Mouse (Mus musculus) hindbrain, embryonic 11.5 days (tissue): ENCODE measurements around the gene Lrp5. TPM values are rescaled to one million over a fixed set of nuclear protein-coding genes. Genes with fewer than 3 reads are reported as not detected.
"Not testable (repeated sequence)": the region's sequence is repeated elsewhere in the genome, so short reads cannot be mapped to it uniquely, and the experiment has no call there.

Experiments
- ATAC-seq: fragments of 200-750 bp; cut with Nextera tagmentation; 2 replicates; pipeline ENCODE4 v1.8.0; 2017; ENCODE audit warnings: mild to moderate bottlenecking, moderate TSS enrichment, moderate library complexity; ENCODE audit not compliant: low FRiP score
- DNase-seq: peaks from one replicate; pipeline ENCODE4 v3.0.0-alpha.2; 2015; ENCODE audit warnings: low spot score
- H3K27ac ChIP-seq: fragments of 300-500 bp; sonication (generic); 2 replicates; pipeline ENCODE4 v1.5.1; 2014; ENCODE audit warnings: mild to moderate bottlenecking, low read depth, low read length
- H3K27me3 ChIP-seq: fragments of 300-500 bp; sonication (generic); 2 replicates; pipeline ENCODE4 v1.6.1; 2014; ENCODE audit warnings: mild to moderate bottlenecking, low read length, moderate library complexity, mixed read lengths; ENCODE audit not compliant: control insufficient read depth, insufficient read depth
- H3K36me3 ChIP-seq: fragments of 300-500 bp; sonication (generic); 2 replicates; pipeline ENCODE4 v1.6.1; 2014; ENCODE audit warnings: mild to moderate bottlenecking, low read length, moderate library complexity, mixed read lengths; ENCODE audit not compliant: control insufficient read depth, insufficient read depth
- H3K4me1 ChIP-seq: fragments of 300-500 bp; sonication (generic); replicated peaks from 2 replicates; pipeline ENCODE4 v1.6.1; 2014; ENCODE audit warnings: low read length, mixed read lengths; ENCODE audit not compliant: control insufficient read depth, insufficient read depth
- H3K4me2 ChIP-seq: fragments of 300-500 bp; sonication (generic); replicated peaks from 2 replicates; pipeline ENCODE4 v1.6.1; 2014; ENCODE audit warnings: mild to moderate bottlenecking, low read depth, low read length
- H3K4me3 ChIP-seq: fragments of 300-500 bp; sonication (generic); 2 replicates; pipeline ENCODE4 v1.5.1; 2014; ENCODE audit warnings: low read depth, low read length
- H3K9ac ChIP-seq: fragments of 300-500 bp; sonication (generic); 2 replicates; pipeline ENCODE4 v1.6.1; 2014; ENCODE audit warnings: low read depth, low read length
- H3K9me3 ChIP-seq: fragments of 300-500 bp; sonication (generic); 2 replicates; pipeline ENCODE4 v1.6.1; 2016; ENCODE audit warnings: low read length; ENCODE audit not compliant: control insufficient read depth
- WGBS: fragments of 180-500 bp; shearing (Covaris S2); extraction: QIAGEN DNeasy Blood & Tissue Kit; methylation state at CpG from one replicate; pipeline ENCODE4 v1.1.7; 2014; 5-methylcytosine and 5-hydroxymethylcytosine counted together
- polyA plus RNA-seq: library from polyadenylated mRNA; unstranded; fragments of >200 nt; fragmentation: Nextera tagmentation; extraction: Ambion mirVana; gene quantifications from 2 replicates; pipeline ENCODE4 v1.2.1, GENCODE M21; 2014

Gene Lrp5
- polyA plus RNA-seq, 1 experiment from 2014 or later, result 5.1 TPM

- Histone ChIP-seq H3K4me2 (no peak overlapping the region), H3K4me3 (no peak overlapping the region), H3K4me1 (no peaks in the 10 kb centered on the region), H3K9me3 (no peaks in the 10 kb centered on the region), H3K36me3 (peaks cover 2% of the 10 kb centered on the region; the same call in 1 of the 2 replicates), H3K27ac (no peak overlapping the region), H3K9ac (no peak overlapping the region), H3K27me3 (no peaks in the 10 kb centered on the region)
- 67% methylated on average over 13 of the region's 13 CpGs for WGBS
- DNase-seq, result no peak
- no peak for ATAC-seq
Measured at GRCm38 (mm10) chr19:3669100-3669499, 17.3 kb downstream of the Lrp5 start.

DNA sequence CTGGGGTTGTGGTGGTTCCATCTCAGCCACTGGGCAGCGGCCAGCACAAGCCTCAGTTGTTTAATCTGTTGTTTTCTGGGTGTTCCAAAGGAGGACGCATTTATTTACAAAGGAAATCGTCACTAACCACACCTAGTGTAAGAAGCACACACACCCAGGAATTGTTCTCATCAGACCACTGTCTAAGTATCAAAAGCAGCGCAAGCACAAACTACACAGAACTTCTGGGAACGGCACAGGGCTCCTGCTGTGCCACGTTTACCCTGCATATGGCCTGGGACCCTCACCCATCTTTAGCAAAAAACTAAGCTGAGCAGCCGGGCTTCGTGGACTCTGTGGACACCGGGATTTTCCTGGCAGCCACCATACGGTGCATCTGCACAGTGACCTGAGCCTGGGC is 17.8 kb downstream of the Lrp5 start:
- no peak for DNase-seq
- Histone ChIP-seq H3K36me3 (no peaks in the 10 kb centered on the region), H3K4me3 (no peak overlapping the region), H3K27ac (no peak overlapping the region), H3K9me3 (no peaks in the 10 kb centered on the region), H3K9ac (no peak overlapping the region), H3K27me3 (no peaks in the 10 kb centered on the region), H3K4me1 (no peaks in the 10 kb centered on the region), H3K4me2 (no peak overlapping the region)
- no peak for ATAC-seq
- 81% methylated on average over 10 of the region's 10 CpGs for WGBS

DNA sequence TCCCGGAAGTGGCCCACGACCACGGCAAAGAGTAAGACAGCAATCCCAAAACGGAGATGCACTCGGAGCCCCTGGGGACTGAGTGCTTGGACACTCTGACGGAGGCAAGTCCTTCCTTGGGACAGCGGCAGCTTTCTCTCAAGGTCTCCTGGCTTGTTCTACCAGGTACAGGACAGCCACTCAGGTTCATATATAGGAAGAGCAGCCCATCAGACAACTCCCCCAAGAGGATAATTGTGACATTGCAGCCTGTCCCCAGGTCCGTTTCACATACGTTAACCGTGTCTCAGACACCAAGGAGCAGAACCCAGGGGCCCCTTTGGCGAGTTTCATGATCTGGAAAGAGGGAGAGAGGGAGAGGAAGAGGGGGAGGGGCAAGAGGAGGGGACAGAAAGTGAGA is 18.4 kb downstream of the Lrp5 start:
- no peaks in the 10 kb centered on the region for H3K36me3 ChIP-seq
- no peak for ATAC-seq
- 79% methylated on average over 11 of the region's 11 CpGs for WGBS

GRCm38 (mm10) chr19:3667155-3667895 is 19.0 kb downstream of the Lrp5 start:
- Histone ChIP-seq H3K36me3 (no peaks in the 10 kb centered on the region), H3K27ac (no peak overlapping the region), H3K4me2 (no peak overlapping the region), H3K27me3 (no peaks in the 10 kb centered on the region), H3K9me3 (no peaks in the 10 kb centered on the region), H3K9ac (no peak overlapping the region), H3K4me3 (no peak overlapping the region), H3K4me1 (no peaks in the 10 kb centered on the region)
- no peak for DNase-seq
- 85% methylated on average over 6 of the region's 6 CpGs for WGBS
- no peak for ATAC-seq

More for the DNA sequence above, 18.4 kb downstream of the Lrp5 start:
- Histone ChIP-seq H3K4me2 (no peak overlapping the region), H3K4me1 (no peaks in the 10 kb centered on the region), H3K9me3 (no peaks in the 10 kb centered on the region), H3K4me3 (no peak overlapping the region), H3K9ac (no peak overlapping the region), H3K27me3 (no peaks in the 10 kb centered on the region), H3K27ac (no peak overlapping the region)
- DNase-seq, result no peak

- H3K9me3 ChIP-seq, result no peaks in the 10 kb centered on the region
- no peaks in the 10 kb centered on the region for H3K36me3 ChIP-seq
- H3K4me2 ChIP-seq, result no peak overlapping the region
- no peak overlapping the region for H3K27ac ChIP-seq
- H3K4me1 ChIP-seq, result no peaks in the 10 kb centered on the region
- no peaks in the 10 kb centered on the region for H3K27me3 ChIP-seq
- WGBS, result 86% methylated on average over 2 of the region's 2 CpGs
- DNase-seq, result no peak
- ATAC-seq, result no peak
- H3K4me3 ChIP-seq, result no peak overlapping the region
- no peak overlapping the region for H3K9ac ChIP-seq
Measured at GRCm38 (mm10) chr19:3666632-3667031, 19.7 kb downstream of the Lrp5 start.

- ATAC-seq (no peak), DNase-seq (no peak)
- H3K27me3 ChIP-seq, result no peaks in the 10 kb centered on the region
- no peak overlapping the region for H3K9ac ChIP-seq
- H3K9me3 ChIP-seq, result no peaks in the 10 kb centered on the region
- H3K4me1 ChIP-seq, result no peaks in the 10 kb centered on the region
- 68% methylated on average over 5 of the region's 5 CpGs for WGBS
- H3K36me3 ChIP-seq, result no peaks in the 10 kb centered on the region
- no peak overlapping the region for H3K4me2 ChIP-seq
- H3K27ac ChIP-seq, result no peak overlapping the region
- H3K4me3 ChIP-seq, result no peak overlapping the region
Measured at GRCm38 (mm10) chr19:3665510-3665909, 20.9 kb downstream of the Lrp5 start.

DNA sequence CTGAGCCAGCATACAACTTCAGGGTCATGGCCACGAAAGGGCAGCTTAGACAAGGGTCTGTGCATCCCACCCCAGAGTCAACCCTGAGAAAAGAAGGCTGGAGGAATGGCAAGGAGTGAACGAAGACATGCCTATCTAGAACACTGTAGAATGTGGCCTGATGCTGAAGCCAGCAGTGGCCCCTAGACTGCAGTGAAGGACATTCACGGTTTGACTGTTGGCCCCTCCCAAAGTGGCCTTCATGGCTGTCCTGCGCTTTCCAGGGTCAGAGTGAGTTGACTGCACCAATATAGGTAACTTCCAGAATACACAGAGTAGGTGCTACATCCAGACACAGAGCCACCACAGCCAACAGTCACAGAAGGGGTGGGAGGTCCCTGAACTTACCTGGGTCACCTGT is 28.4 kb downstream of the Lrp5 start:
- Histone ChIP-seq H3K4me3 (no peak overlapping the region), H3K27ac (no peak overlapping the region), H3K9ac (no peak overlapping the region), H3K36me3 (no peaks in the 10 kb centered on the region), H3K27me3 (no peaks in the 10 kb centered on the region), H3K4me2 (no peak overlapping the region), H3K9me3 (no peaks in the 10 kb centered on the region), H3K4me1 (no peaks in the 10 kb centered on the region)
- no peak for ATAC-seq
- no peak for DNase-seq
- WGBS, result 96% methylated on average over 4 of the region's 4 CpGs

- not testable (repeated sequence) for ATAC-seq, H3K4me1 ChIP-seq, H3K4me2 ChIP-seq, H3K9me3 ChIP-seq, DNase-seq, H3K27ac ChIP-seq, H3K9ac ChIP-seq, H3K36me3 ChIP-seq, H3K27me3 ChIP-seq, H3K4me3 ChIP-seq
- WGBS, result 91% methylated on average over 4 of the region's 4 CpGs
Measured at GRCm38 (mm10) chr19:3657065-3657464, 29.3 kb downstream of the Lrp5 start.

DNA sequence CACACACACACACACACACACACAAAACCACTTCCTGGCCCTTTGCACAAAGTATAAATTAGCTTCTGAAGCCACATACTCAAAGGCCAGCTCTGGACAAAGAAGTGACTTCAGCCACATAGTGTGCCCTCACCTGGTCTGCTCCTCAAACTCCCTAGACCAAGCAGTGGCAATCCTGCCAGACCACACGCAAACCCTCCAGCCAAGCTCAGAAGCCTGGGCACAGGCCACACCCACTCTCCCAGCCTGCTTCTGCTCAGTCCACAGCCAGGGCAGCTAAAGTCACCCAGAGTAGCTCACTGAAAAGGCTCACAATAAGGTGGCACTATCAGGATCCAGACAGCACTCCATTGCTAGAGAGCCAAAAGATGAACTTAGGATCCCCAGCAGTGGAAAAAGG is 30.2 kb downstream of the Lrp5 start:
- no peak for DNase-seq
- no peaks in the 10 kb centered on the region for H3K36me3 ChIP-seq
- H3K4me3 ChIP-seq, result no peak overlapping the region
- no peak overlapping the region for H3K27ac ChIP-seq
- H3K4me1 ChIP-seq, result no peaks in the 10 kb centered on the region
- H3K27me3 ChIP-seq, result no peaks in the 10 kb centered on the region
- no peak for ATAC-seq
- H3K9ac ChIP-seq, result no peak overlapping the region
- no peak overlapping the region for H3K4me2 ChIP-seq
- H3K9me3 ChIP-seq, result no peaks in the 10 kb centered on the region
- 89% methylated on average over 1 of the region's 1 CpGs for WGBS
